Mouse (Mus musculus) activated CD4-positive, CD25-positive, alpha-beta regulatory T cell, adult 9 weeks (primary cell): ENCODE measurements around the gene Brip1. TPM values are rescaled to one million over a fixed set of nuclear protein-coding genes. Genes with fewer than 3 reads are reported as not detected.

Source experiments
- polyA plus RNA-seq: library from polyadenylated mRNA; unstranded; fragments of 100-300 nt; shearing (Covaris generic); gene quantifications from one replicate; pipeline ENCODE4 v1.2.1, GENCODE M21; 2017

The Brip1 gene
- polyA plus RNA-seq = 2.7 TPM

DNA sequence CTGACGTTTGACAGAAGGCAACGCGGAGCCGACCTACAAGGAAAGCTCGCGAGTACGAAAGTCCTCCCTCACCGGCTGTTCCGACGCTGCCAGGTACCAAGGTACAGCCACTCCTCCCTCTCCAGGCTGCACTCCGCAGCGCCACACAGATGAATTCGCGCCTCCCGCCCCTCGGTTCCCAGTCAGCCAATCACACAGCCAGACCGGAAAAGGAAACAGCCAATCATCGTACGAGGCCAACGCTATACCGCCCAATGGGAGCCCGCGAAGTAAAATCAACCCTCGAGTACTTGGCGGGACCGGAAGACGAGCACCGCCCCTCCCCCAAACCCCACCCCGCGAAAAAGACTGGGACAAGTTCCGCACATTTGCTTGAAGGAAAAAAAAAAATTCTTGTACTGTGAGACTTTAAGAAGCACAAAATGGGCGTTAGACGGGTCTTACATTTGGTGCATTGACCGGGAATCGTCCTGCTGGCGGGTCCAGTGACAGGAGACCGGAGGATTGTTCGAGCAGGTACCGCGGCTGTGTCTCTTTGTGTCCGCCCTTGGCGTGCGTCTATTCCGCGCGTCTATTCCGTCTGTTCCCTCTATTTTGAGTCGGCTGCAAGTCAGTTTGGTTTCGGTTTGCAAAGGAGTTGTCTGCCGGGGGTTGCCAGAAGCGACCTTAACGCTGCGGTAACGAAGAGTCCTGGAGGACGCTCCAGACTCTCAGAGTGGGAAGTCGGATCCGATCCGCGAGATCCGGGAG, at the start of gene Brip1:
Brip1 (minus strand) TSS at position 157 of the 750 bp plus-strand sequence.

Other genes with a start within 250 kb of the Brip1 start
- 22.7 TPM for gene Ints2, start 56.4 kb upstream of the Brip1 start, polyA plus RNA-seq
- 6.9 TPM for gene Med13, start 156.4 kb upstream of the Brip1 start, polyA plus RNA-seq